Mouse (Mus musculus): ENCODE results near the gene Lrrc4c. TPM values are rescaled to one million over a fixed set of nuclear protein-coding genes. Genes with fewer than 3 reads are reported as not detected.

Lrrc4c gene
- total RNA-seq, 2 experiments from 2014 or later, result 69.3 to 75.9 TPM

- DNase-seq (ENCODE audit: low spot score in 2 of 2), result no peak
Measured at GRCm38 (mm10) chr2:97196968-97197606, 879.1 kb downstream of the Lrrc4c start.

DNA sequence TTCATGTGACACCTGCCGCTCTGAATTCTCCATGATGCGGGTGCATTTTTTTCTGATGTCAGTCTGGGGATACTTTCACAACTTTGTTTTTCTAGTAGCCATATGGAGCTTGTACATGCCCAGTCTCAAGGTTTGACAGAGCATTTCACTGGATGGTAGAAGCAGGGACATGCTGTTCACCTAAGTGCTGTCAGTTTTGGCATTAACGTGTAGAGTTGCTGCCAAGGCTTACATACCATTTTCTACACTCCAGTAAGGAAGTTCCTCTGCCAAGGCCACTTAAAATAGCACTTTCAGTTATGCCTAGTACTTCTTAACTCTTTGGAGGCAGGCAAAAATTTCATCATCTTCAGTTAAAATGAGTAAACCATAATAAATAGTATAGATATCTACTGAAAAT, 915.0 kb downstream of the Lrrc4c start:
- DNase-seq (ENCODE audit: low spot score in 2 of 2), result peak in 1 of 2 experiments; percentile 11

DNA sequence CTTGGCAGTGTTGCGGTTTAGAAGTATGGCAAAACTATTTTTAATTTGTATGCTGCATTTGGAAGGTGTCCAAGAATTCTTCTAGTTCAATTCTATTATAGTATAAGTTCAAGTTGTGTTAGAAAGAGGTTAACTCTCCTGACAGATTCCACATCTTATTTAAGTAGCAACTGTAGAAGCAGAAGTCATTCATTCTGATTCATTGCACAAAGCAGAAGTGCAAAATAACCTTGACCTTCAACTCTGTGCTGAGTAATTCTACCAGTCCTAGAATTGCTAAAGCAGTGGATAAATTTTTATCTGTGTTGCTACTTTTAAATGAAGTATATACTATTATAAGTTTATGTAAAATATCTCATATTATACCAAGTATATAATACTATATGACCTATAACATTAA, 916.1 kb downstream of the Lrrc4c start:
- no peak for DNase-seq (ENCODE audit: low spot score in 2 of 2)

DNA sequence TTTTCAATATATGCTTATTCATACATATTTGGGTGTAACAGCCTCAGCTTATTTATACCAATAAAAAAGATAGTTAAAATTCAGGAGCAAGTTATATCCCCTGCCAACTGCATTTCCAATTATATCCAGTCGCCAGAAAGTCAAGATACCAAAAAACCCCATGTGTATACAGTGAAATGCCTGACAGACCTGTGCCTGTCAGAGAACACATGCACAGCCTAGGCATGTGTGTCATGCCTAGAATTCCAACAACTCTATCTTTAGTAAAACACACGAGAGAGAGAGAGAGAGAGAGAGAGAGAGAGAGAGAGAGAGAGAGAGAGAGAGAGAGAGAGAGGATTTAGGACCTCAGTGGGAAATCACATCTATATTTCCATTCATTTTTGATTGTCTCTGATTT, 956.7 kb downstream of the Lrrc4c start:
- no peak for DNase-seq (ENCODE audit: low spot score in 2 of 2)

DNA sequence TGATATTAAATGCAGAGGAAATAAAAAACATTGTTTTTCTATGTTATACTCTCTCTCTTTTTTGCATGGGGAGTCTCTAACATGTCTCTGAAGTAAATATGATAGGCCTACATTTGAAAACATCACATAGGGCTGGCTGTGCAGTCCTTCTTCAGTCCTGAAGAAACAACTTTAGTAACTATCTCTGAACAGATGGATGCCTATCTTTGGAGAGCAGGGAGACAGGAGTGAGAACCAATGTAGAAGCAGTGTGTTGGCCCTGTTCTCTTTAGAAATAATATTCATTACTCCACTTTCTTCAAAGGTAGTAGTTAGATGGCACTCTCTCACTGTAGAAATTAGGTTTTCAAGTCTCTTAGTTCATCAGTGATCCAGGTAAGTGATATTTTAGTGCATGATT, 967.0 kb downstream of the Lrrc4c start:
- DNase-seq (ENCODE audit: low spot score in 2 of 2), result no peak

DNA sequence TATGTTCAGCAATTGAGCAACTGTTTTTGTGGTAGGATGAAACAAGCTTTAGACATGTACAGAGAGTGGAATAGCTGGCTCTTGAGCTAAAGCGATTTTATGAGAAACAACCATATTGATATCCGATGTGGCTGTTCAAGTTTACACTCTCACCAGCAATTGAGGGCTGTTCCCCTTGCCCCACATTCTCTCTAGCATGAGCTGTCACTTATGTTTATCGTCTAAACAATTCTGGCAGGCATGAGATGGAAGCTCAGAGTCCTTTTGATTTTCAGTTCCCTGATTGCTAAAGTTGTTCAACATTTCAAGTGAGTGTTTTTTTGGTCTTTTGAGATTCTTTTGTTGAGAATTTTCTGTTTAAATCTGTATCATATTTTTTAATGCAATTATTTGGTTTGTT, 976.2 kb downstream of the Lrrc4c start:
- no peak for DNase-seq (ENCODE audit: low spot score in 2 of 2)

DNA sequence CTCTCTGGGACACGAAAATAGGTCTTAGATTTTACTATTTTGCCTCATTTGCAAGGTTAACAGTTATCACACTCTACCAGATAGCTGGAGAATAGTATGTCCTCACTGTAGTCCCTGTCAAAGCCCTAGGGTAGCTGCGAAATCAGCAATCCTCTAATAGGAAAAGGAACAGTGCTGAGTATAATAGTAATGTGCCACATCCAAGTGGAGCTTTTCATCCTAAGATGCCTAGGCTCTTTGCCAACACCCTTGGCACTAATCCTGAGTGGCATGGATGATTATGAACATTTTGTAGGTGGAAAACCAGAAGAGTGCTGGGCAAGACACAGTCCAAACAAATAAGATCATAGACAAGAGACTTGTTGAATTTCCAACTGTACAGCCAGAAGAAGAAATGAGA, 981.7 kb downstream of the Lrrc4c start:
- peak; percentile 10 to 27 for DNase-seq (ENCODE audit: low spot score in 2 of 2)

GRCm38 (mm10) chr2:97318008-97318407, 1000.0 kb downstream of the Lrrc4c start:
- no peak for DNase-seq (ENCODE audit: low spot score in 2 of 2)

DNA sequence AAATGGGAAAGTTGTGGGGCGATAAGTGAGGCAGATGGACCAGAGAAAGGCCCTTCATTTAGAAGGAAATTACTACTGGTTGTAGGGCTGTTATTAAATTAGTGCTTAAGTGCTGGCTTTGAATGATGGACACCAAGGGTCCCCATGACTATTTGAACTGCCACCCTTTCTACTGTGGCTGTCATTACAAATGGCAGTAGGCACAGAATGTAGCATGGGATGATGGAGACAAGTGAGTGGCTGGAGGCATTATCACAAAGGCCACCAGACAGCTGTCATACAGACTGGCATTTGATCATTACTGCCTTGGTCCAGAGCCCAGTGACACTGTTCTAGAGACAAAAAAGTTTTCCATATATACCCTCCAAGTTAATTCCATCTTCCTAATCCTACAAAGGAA, 1000.6 kb downstream of the Lrrc4c start:
- no peak for DNase-seq (ENCODE audit: low spot score in 2 of 2)

DNA sequence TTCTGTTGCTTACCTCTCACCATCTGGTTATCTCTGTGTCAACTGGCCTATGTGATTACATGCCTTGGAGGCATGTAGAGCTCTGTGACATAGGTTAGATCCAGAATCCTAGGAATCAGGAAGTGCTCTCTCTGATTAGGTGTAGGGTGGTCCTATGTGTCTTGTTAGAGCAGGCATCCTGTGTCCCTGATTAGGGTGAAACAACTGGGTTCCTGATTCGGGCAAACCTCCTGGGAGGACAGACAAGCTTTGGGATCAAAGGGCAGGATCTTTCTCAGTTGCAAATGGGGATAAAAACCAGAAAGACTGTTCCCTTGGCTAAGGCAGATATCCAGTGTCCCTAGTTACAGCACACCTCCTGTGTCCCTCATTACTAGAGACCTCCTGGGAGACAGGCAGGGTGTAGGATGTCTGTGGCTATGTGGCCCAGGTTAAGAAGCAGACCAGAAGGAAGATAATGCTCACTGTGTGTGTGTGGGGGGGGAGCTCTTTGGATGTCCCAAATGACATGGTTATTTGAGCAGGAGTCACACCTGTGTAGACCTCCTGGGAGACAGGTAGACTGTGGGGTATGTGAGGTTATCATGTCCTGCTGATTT, 1014.2 kb downstream of the Lrrc4c start:
- DNase-seq (ENCODE audit: low spot score in 2 of 2), result no peak

- DNase-seq (ENCODE audit: low spot score in 2 of 2), result no peak
Measured at GRCm38 (mm10) chr2:97339627-97340026, 1021.7 kb downstream of the Lrrc4c start.

GRCm38 (mm10) chr2:97361235-97361634, 1043.3 kb downstream of the Lrrc4c start:
- DNase-seq (ENCODE audit: low spot score in 2 of 2), result no peak

GRCm38 (mm10) chr2:97369978-97370377, 1052.0 kb downstream of the Lrrc4c start:
- no peak for DNase-seq (ENCODE audit: low spot score in 2 of 2)

DNA sequence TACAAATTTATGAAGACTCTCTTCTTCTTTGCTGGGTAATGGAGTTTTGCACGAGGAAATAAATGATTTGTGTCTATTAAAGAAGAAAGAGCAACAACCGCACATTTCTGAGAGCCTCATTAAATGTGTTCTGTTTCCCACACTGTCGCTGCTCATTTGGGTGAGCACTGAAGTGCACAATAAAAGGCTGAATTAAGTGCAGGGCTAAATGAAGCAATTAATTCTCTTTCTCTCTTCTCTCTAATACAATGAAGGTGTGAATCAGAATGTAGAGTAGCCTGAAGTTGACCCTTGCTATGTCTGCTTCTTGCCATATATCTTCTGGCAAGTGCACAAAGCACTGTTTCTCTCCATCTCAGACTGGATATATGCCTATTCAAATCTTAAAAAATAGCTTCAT, 1073.5 kb downstream of the Lrrc4c start:
- no peak for DNase-seq (ENCODE audit: low spot score in 2 of 2)

- DNase-seq (ENCODE audit: low spot score in 2 of 2), result no peak
Measured at GRCm38 (mm10) chr2:97391876-97392275, 1073.9 kb downstream of the Lrrc4c start.

DNA sequence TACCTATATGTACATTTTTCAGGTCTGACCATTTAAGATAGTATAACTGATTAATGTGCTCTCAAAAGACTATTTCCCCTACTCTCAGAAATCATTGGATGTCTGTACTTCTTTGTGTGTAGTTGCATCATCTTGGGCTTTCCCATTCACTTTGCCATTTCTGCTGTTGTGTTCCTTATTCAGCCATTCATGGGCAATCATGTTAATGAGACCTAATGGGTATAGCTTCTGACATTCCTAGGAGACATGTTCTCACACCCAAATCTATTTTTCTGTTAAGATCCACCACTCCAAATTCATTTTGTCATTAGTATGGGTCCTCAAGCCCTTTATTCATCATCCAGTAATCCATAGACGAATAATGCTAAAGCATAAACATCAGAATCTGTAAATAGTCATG, 1095.1 kb downstream of the Lrrc4c start:
- no peak for DNase-seq (ENCODE audit: low spot score in 2 of 2)

DNA sequence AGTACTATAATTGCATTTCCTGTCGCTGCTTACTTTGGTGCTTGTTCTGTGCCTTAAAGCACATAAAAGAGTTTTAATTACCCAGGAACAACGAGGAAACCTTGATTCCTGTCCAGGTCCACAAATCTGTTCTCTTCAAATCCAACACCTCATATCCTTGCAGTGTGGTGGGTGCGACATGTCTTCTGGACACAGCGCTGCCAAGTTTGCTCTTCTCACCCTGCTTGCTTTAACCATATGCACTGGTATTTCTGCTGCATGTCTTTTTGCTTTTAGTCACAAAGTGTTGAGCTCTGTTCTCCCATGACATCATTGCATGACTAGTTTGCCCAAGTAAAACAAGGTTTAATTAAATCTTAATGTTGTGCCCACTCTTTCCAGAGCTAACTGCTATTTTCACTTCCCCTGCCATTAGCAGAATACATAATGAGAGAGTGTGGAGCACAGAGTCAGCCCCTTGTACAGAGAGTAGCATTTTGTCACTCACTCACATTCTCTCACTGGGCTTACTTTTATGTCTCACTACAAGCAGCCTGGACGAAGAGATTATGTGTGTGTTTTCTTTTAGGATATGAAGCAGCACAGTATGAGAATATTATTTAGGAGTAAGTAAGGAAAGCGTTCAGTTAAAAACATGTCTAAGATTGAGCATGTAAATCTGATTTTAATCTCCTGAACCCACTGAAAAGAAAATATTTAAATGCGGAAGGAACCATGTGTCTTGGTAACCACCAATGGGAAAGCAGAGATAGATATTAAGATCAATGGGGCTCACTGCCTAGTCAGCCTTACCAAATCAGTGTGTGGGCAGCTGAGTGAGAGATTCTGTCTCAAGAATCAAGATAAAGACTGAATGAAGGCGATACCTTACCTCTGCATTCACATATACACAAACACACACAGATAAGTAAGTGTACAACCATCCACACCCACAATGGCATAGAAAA, 1096.7 kb downstream of the Lrrc4c start:
- DNase-seq (ENCODE audit: low spot score in 2 of 2), result no peak

- DNase-seq (ENCODE audit: low spot score in 2 of 2), result no peak
Measured at GRCm38 (mm10) chr2:97434140-97434539, 1116.2 kb downstream of the Lrrc4c start.

- no peak for DNase-seq (ENCODE audit: low spot score in 2 of 2)
Measured at GRCm38 (mm10) chr2:97435616-97436015, 1117.6 kb downstream of the Lrrc4c start.

DNA sequence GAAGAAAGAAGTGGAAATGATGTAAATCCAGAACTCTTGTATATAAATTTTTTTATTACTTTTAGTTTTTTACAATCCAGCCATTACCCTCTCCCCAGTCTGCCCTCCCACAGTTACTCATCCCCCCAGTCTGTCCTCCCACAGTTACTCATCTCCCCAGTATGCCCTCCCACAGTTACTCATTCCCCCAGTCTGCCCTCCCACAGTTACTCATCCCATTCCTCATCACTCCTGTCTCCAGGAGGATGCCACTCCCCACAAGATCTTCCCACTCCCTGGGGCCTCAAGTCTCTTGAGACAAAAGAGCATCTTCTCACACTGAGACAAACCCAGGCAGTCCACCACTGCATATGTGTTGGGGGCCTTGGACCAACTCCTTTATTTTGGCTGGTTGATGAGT, 1119.8 kb downstream of the Lrrc4c start:
- DNase-seq (ENCODE audit: low spot score in 2 of 2), result no peak

DNA sequence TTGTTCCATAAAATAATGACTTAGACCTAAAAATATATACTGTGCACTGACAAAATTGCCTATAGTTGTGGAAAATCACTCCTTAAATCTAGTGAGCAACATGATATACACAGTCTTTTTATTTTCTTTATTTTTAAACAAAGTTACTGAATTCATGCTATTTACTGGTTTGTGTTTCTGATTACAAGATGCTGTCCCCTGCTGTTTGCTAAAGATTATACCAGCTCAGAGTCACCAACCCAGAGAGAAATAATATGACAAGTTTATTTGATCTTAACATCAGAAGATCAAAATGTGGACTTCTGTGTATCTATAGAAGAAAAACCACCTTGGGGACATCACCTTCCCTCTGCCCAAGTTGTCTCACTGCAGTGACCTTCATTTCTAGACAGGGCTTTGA, 1145.6 kb downstream of the Lrrc4c start:
- no peak for DNase-seq (ENCODE audit: low spot score in 2 of 2)

DNA sequence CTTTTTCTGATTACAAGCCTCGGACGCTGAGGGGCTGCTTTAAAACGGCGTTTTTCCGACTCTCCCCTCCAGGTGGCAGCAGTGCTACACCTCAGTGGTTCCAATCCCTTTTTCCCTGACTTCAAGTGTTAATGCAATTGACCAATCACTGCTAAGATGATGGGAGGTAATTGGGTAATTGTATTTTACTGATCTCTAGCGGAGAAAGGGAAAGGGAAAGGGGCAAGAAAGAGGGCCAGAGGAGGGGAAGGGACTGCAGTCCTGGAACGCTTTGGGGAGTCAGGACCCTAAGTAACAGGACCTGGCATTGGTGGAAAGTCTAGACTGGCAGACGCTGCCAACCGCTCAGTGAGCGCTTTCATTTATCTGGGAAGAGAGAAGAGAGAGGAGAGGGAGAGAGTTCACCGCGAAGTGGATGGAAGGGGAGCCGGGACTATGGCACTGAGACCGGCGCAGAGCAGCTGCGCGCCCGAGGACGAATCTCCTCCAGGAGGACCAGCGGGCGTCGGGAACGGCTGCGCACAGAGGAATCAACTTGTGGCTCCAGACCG, 1148.3 kb downstream of the Lrrc4c start:
- DNase-seq (ENCODE audit: low spot score in 2 of 2), result peak; percentile 96 to 97
